Mouse (Mus musculus): ENCODE measurements at regions not wholly inside any gene's neighbourhood (a gene's known extent, or its start where the extent isn't known, plus 50 kb on each side); places are given as distances from the start of the nearest gene placed in this dataset.

GRCm38 (mm10) chr11:31481057-31481340 lies 111.1 kb upstream of the Stc2 start:
- WGBS, result 86% methylated on average over 1 of the region's 1 CpGs
- Histone ChIP-seq H3K79me2 (ENCODE audit: control insufficient read depth, insufficient read depth, low read length) (no peaks in the 10 kb centered on the region), H3K27ac (replicated peaks; ENCODE audit: insufficient read depth, low read depth, low read length) (no peak overlapping the region), H3K36me3 (ENCODE audit: control insufficient read depth, insufficient read depth, low read length) (no peaks in the 10 kb centered on the region), H3K4me1 (ENCODE audit: control insufficient read depth, insufficient read depth, low read length) (no peaks in the 10 kb centered on the region), H3K4me3 (ENCODE audit: insufficient read depth, low read depth, low read length) (no peak overlapping the region), H3K9ac (ENCODE audit: low read depth, low read length) (no peak overlapping the region), H3K27me3 (ENCODE audit: control insufficient read depth, insufficient read depth, low read length) (no peaks in the 10 kb centered on the region)
- no peak for DNase-seq (ENCODE audit: extremely low read depth, low read depth, low spot score)
- TF ChIP-seq POLR2A (IDR thresholded peaks at IDR 0.05; ENCODE audit: extremely low read depth, insufficient read depth, low read length), result no peak
- TF ChIP-seq CTCF (IDR thresholded peaks at IDR 0.05; ENCODE audit: low read depth, low read length), result no peak

DNA sequence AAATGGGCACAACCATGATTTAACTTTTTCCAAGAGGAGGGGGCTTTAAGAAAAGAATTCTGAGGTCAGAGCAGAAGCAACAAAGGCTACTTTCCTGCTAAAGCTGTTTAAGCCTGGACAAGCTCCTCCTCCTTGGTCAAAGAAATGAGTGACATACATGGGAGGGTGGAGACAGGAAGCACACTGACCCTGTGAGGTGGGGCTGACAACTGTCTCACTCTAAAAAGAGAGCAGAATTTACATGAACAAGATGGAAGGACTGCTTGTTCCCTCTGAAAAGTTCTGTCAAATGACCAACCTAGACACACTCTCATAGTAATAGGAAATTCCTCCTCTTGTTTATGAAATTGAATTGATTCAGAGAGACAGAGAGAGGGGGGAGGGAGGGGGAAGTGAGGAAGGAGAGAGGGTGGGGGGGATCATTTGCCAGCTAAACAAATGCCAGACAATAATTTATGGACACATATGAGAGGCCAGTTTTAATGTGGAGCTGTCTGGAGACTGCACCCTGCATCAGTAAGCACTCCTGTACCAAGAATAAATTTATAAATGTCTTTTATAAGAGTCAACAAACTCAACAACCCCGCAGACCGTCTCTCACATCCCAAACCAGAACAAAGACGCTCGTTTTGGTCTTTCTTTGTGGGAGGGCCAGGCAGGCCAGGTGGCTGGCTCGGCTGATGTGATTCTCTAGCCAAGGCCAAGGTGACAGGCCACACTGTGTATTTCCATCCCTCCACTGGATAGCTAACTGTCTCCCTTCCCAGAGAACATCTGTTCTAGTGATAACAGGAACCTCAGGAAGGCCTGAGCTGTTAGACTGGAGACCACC lies 110.6 kb upstream of the Stc2 start:
- H3K36me3 ChIP-seq (ENCODE audit: control insufficient read depth, insufficient read depth, low read length), result no peaks in the 10 kb centered on the region
- WGBS, result 78% methylated on average over 5 of the region's 5 CpGs
- H3K27me3 ChIP-seq (ENCODE audit: control insufficient read depth, insufficient read depth, low read length), result no peaks in the 10 kb centered on the region

GRCm38 (mm10) chr11:31477763-31478162 lies 107.9 kb upstream of the Stc2 start:
- Histone ChIP-seq H3K36me3 (ENCODE audit: control insufficient read depth, insufficient read depth, low read length) (no peaks in the 10 kb centered on the region), H3K79me2 (ENCODE audit: control insufficient read depth, insufficient read depth, low read length) (no peaks in the 10 kb centered on the region), H3K4me3 (ENCODE audit: insufficient read depth, low read depth, low read length) (no peak overlapping the region), H3K9ac (ENCODE audit: low read depth, low read length) (no peak overlapping the region), H3K4me1 (ENCODE audit: control insufficient read depth, insufficient read depth, low read length) (no peaks in the 10 kb centered on the region), H3K27ac (replicated peaks; ENCODE audit: insufficient read depth, low read depth, low read length) (no peak overlapping the region), H3K27me3 (ENCODE audit: control insufficient read depth, insufficient read depth, low read length) (no peaks in the 10 kb centered on the region)
- DNase-seq (ENCODE audit: extremely low read depth, low read depth, low spot score), result no peak
- TF ChIP-seq CTCF (IDR thresholded peaks at IDR 0.05; ENCODE audit: low read depth, low read length) (no peak), POLR2A (IDR thresholded peaks at IDR 0.05; ENCODE audit: extremely low read depth, insufficient read depth, low read length) (no peak)
- 76% methylated on average over 1 of the region's 1 CpGs for WGBS

More for the DNA sequence above, 110.6 kb upstream of the Stc2 start:
- Histone ChIP-seq H3K9ac (ENCODE audit: low read depth, low read length) (no peak overlapping the region), H3K27ac (replicated peaks; ENCODE audit: insufficient read depth, low read depth, low read length) (no peak overlapping the region), H3K4me3 (ENCODE audit: insufficient read depth, low read depth, low read length) (no peak overlapping the region), H3K4me1 (ENCODE audit: control insufficient read depth, insufficient read depth, low read length) (no peaks in the 10 kb centered on the region), H3K79me2 (ENCODE audit: control insufficient read depth, insufficient read depth, low read length) (no peaks in the 10 kb centered on the region)
- TF ChIP-seq POLR2A (IDR thresholded peaks at IDR 0.05; ENCODE audit: extremely low read depth, insufficient read depth, low read length) (no peak), CTCF (IDR thresholded peaks at IDR 0.05; ENCODE audit: low read depth, low read length) (no peak)
- no peak for DNase-seq (ENCODE audit: extremely low read depth, low read depth, low spot score)

DNA sequence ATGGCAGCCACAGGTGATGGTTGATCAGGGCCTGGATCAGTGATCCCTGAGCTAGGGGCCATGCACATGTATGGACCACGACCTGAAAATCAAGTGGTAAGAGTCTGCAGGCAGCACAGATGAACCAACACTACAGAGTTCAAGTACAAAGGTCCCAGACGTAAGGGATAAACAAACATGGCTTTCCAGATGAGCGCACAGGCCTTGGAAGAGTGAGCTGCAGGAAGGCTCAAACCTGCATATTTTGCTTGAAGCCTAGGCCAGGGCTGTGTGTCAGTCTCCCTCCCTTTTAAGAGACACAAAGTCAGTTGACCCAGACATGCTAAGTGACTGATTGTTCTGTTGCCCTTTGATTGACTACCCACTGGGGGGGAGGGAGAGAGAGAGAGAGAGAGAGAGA lies 107.2 kb upstream of the Stc2 start:
- 32% methylated on average over 3 of the region's 3 CpGs for WGBS

DNA sequence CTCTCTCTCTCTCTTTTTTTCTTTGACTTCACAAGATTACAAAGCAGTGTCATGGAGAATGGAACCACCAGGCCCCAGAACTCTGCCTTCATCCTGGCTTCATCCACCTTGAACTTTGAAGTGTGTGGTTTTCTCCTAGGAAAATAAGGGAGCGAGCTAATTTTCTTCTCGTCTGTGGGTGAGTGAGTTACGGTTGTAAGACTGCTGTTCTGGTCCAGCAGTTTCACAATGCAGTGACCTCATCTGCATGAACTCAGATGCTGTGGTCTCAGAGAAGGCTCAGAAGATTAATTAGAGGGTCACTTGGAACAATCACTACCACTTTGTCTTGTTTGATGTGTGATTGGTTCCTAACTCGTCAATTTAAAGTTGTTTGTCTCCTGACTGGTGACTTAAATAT lies 103.1 kb upstream of the Stc2 start:
- H3K27ac ChIP-seq (replicated peaks; ENCODE audit: insufficient read depth, low read depth, low read length), result no peak overlapping the region
- H3K4me1 ChIP-seq (ENCODE audit: control insufficient read depth, insufficient read depth, low read length), result no peaks in the 10 kb centered on the region
- H3K36me3 ChIP-seq (ENCODE audit: control insufficient read depth, insufficient read depth, low read length), result no peaks in the 10 kb centered on the region
- DNase-seq (ENCODE audit: extremely low read depth, low read depth, low spot score), result no peak
- no peaks in the 10 kb centered on the region for H3K79me2 ChIP-seq (ENCODE audit: control insufficient read depth, insufficient read depth, low read length)
- WGBS, result 75% methylated on average over 4 of the region's 4 CpGs
- H3K9ac ChIP-seq (ENCODE audit: low read depth, low read length), result no peak overlapping the region
- no peaks in the 10 kb centered on the region for H3K27me3 ChIP-seq (ENCODE audit: control insufficient read depth, insufficient read depth, low read length)
- no peak overlapping the region for H3K4me3 ChIP-seq (ENCODE audit: insufficient read depth, low read depth, low read length)
- TF ChIP-seq POLR2A (IDR thresholded peaks at IDR 0.05; ENCODE audit: extremely low read depth, insufficient read depth, low read length) (no peak), CTCF (IDR thresholded peaks at IDR 0.05; ENCODE audit: low read depth, low read length) (no peak)

More for the DNA sequence above, 107.2 kb upstream of the Stc2 start:
- Histone ChIP-seq H3K4me1 (ENCODE audit: control insufficient read depth, insufficient read depth, low read length) (no peaks in the 10 kb centered on the region), H3K79me2 (ENCODE audit: control insufficient read depth, insufficient read depth, low read length) (no peaks in the 10 kb centered on the region), H3K27me3 (ENCODE audit: control insufficient read depth, insufficient read depth, low read length) (no peaks in the 10 kb centered on the region), H3K27ac (replicated peaks; ENCODE audit: insufficient read depth, low read depth, low read length) (no peak overlapping the region), H3K9ac (ENCODE audit: low read depth, low read length) (no peak overlapping the region), H3K4me3 (ENCODE audit: insufficient read depth, low read depth, low read length) (no peak overlapping the region), H3K36me3 (ENCODE audit: control insufficient read depth, insufficient read depth, low read length) (no peaks in the 10 kb centered on the region)
- DNase-seq (ENCODE audit: extremely low read depth, low read depth, low spot score), result no peak
- TF ChIP-seq POLR2A (IDR thresholded peaks at IDR 0.05; ENCODE audit: extremely low read depth, insufficient read depth, low read length) (no peak), CTCF (IDR thresholded peaks at IDR 0.05; ENCODE audit: low read depth, low read length) (no peak)

DNA sequence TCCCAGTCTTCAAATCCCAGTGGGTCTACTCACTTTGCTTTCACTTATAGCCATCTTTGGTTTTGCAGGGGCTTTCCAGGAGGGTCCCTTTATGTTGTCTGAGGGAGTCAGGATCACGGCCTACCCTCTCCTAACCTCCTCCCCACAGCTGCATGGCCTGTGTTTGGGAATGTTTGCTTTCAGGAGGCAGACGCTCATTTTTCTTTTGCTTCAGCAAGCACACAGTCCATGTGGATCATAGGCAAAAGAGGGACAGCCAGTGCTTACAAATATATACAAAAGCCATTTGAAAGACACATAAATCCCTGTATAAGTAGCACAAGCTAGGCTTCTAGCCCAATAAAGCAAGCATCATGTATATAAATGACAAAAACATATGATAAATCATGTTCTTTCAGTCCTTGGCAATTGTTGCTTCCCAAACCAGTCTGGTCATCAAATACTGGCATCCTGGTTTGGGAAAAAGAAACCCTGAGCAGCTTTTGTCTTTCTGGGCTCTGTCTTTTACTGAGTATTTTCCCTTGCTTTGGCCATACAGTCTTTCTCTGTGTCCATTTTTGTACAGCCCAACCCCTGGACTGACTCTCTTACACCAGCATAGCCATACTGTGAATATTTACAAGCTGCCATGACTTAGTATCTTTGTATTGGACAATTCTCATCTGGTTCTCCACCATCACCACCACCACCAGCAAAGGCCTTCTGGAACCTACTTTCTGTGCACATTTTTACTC lies 101.0 kb upstream of the Stc2 start:
- no peak for DNase-seq (ENCODE audit: extremely low read depth, low read depth, low spot score)
- H3K36me3 ChIP-seq (ENCODE audit: control insufficient read depth, insufficient read depth, low read length), result no peaks in the 10 kb centered on the region
- no peak overlapping the region for H3K4me3 ChIP-seq (ENCODE audit: insufficient read depth, low read depth, low read length)
- H3K27ac ChIP-seq (replicated peaks; ENCODE audit: insufficient read depth, low read depth, low read length), result no peak overlapping the region
- H3K4me1 ChIP-seq (ENCODE audit: control insufficient read depth, insufficient read depth, low read length), result no peaks in the 10 kb centered on the region
- H3K27me3 ChIP-seq (ENCODE audit: control insufficient read depth, insufficient read depth, low read length), result no peaks in the 10 kb centered on the region
- no peak overlapping the region for H3K9ac ChIP-seq (ENCODE audit: low read depth, low read length)
- TF ChIP-seq CTCF (IDR thresholded peaks at IDR 0.05; ENCODE audit: low read depth, low read length) (no peak), POLR2A (IDR thresholded peaks at IDR 0.05; ENCODE audit: extremely low read depth, insufficient read depth, low read length) (no peak)
- WGBS, result 60% methylated on average over 2 of the region's 2 CpGs
- no peaks in the 10 kb centered on the region for H3K79me2 ChIP-seq (ENCODE audit: control insufficient read depth, insufficient read depth, low read length)

Data from liver, adult 2 months (tissue).